Mouse (Mus musculus): ENCODE measurements around the gene Fancc.

DNA sequence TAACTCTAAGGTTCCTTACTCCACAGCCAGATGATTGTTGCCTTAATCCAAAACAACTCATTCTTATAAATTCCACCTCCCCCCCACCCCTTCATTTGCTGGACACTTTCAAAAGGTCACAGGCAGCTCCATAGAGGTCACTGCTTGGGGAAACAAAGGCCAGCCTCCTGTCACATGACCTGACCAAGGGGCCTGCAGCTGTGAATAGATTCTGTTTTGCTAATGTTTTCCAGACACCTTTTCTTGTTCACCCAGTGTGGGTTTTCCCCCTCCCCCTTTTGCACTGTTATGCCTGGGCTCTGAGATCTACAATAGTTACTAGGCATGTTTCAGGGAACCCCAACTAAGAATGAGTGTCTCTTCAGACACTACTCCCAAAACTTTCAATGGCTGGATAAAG lies 44.4 kb upstream of the Fancc start:
- TF ChIP-seq CTCF (IDR thresholded peaks at IDR 0.05; ENCODE audit: insufficient read depth, low read length) (no peak), POLR2A (IDR thresholded peaks at IDR 0.05; ENCODE audit: borderline replicate concordance, extremely low read depth, low read depth, low read length) (no peak)
